Mouse (Mus musculus) hindbrain, embryonic 12.5 days (tissue): Measurements from ENCODE around the gene Ubc. TPM values are rescaled to one million over a fixed set of nuclear protein-coding genes. Genes with fewer than 3 reads are reported as not detected.
A peak's percentile ranks its signal among the peaks of the same experiment; 100 is the strongest.

Experiments
- ATAC-seq: fragments of 200-750 bp; cut with Nextera tagmentation; 2 replicates; pipeline ENCODE4 v1.8.0; 2017; ENCODE audit warnings: moderate TSS enrichment; ENCODE audit not compliant: low FRiP score
- H3K27ac ChIP-seq: fragments of 300-500 bp; sonication (generic); 2 replicates; pipeline ENCODE4 v1.5.1; 2016; ENCODE audit warnings: mild to moderate bottlenecking
- H3K27me3 ChIP-seq: fragments of 300-500 bp; sonication (generic); 2 replicates; pipeline ENCODE4 v1.6.1; 2016; ENCODE audit warnings: mild to moderate bottlenecking
- H3K36me3 ChIP-seq: fragments of 300-500 bp; sonication (generic); 2 replicates; pipeline ENCODE4 v1.6.1; 2016; ENCODE audit warnings: mild to moderate bottlenecking
- H3K4me1 ChIP-seq: fragments of 300-500 bp; sonication (generic); 2 replicates; pipeline ENCODE4 v1.6.1; 2016
- H3K4me2 ChIP-seq: fragments of 300-500 bp; sonication (generic); replicated peaks from 2 replicates; pipeline ENCODE4 v1.6.1; 2016; ENCODE audit warnings: mild to moderate bottlenecking
- H3K4me3 ChIP-seq: fragments of 300-500 bp; sonication (generic); 2 replicates; pipeline ENCODE4 v1.5.1; 2016; ENCODE audit warnings: mild to moderate bottlenecking
- H3K9ac ChIP-seq: fragments of 300-500 bp; sonication (generic); 2 replicates; pipeline ENCODE4 v1.6.1; 2016; ENCODE audit warnings: mild to moderate bottlenecking, moderate library complexity
- H3K9me3 ChIP-seq: fragments of 300-500 bp; sonication (generic); replicated peaks from 2 replicates; pipeline ENCODE4 v1.6.1; 2016; ENCODE audit warnings: mild to moderate bottlenecking
- WGBS: fragments of 180-500 bp; shearing (Covaris S2); methylation state at CpG from one replicate; pipeline ENCODE4 v1.1.7; 2016; 5-methylcytosine and 5-hydroxymethylcytosine counted together
- polyA plus RNA-seq: library from polyadenylated mRNA; unstranded; fragments of >200 nt; fragmentation: Nextera tagmentation; extraction: Ambion mirVana; gene quantifications from 2 replicates; pipeline ENCODE4 v1.2.1, GENCODE M21; 2016

Ubc gene
- polyA plus RNA-seq, 1 experiment from 2014 or later = 1,117 TPM

- no peak; the same call in 1 of the 2 replicates for ATAC-seq
- H3K27me3 ChIP-seq = no peaks in the 10 kb centered on the region
- peaks cover 6% of the 10 kb centered on the region; the same call in 1 of the 2 replicates for H3K4me1 ChIP-seq
- peak overlapping the region; percentile 32 for H3K4me2 ChIP-seq
- no peak overlapping the region for H3K9ac ChIP-seq
- WGBS = 8% methylated on average over 20 of the region's 20 CpGs
- H3K27ac ChIP-seq = no peak overlapping the region
- peaks cover 14% of the 10 kb centered on the region for H3K36me3 ChIP-seq
- peak overlapping the region; percentile 13; the same call in 1 of the 2 replicates for H3K4me3 ChIP-seq
- H3K9me3 ChIP-seq = no peaks in the 10 kb centered on the region
Measured at GRCm38 (mm10) chr5:125409348-125410090, 19.5 kb upstream of the Ubc start.

- peak; percentile 26 for ATAC-seq
- H3K4me1 ChIP-seq = peaks cover 7% of the 10 kb centered on the region
- no peaks in the 10 kb centered on the region for H3K9me3 ChIP-seq
- H3K27me3 ChIP-seq = no peaks in the 10 kb centered on the region
- no peak overlapping the region; the same call in 1 of the 2 replicates for H3K4me2 ChIP-seq
- H3K4me3 ChIP-seq = peak overlapping the region; percentile 13; the same call in 1 of the 2 replicates
- 1% methylated on average over 13 of the region's 13 CpGs for WGBS
- peaks cover 9% of the 10 kb centered on the region for H3K36me3 ChIP-seq
- no peak overlapping the region for H3K27ac ChIP-seq
- H3K9ac ChIP-seq = no peak overlapping the region
Measured at GRCm38 (mm10) chr5:125408842-125409241, 18.8 kb upstream of the Ubc start.

- Histone ChIP-seq H3K36me3 (0 out of 2 replicates have a peak, but pooled peaks cover under 1% of the 10 kb centered on the region), H3K9ac (no peak overlapping the region), H3K27ac (no peak overlapping the region), H3K4me1 (peaks cover 12% of the 10 kb centered on the region), H3K9me3 (no peaks in the 10 kb centered on the region), H3K4me3 (no peak overlapping the region), H3K27me3 (0 out of 2 replicates have a peak, but pooled peaks cover 2% of the 10 kb centered on the region), H3K4me2 (no peak overlapping the region)
- WGBS = 71% methylated on average over 14 of the region's 14 CpGs
- no peak for ATAC-seq
Measured at GRCm38 (mm10) chr5:125407910-125408575, 18.0 kb upstream of the Ubc start.

- ATAC-seq = no peak
- H3K36me3 ChIP-seq = no peaks in the 10 kb centered on the region
- H3K4me1 ChIP-seq = peaks cover 12% of the 10 kb centered on the region
- WGBS = 58% methylated on average over 13 of the region's 13 CpGs
- no peaks in the 10 kb centered on the region for H3K9me3 ChIP-seq
- peak overlapping the region; percentile 56 for H3K4me2 ChIP-seq
- H3K4me3 ChIP-seq = peak overlapping the region; percentile 56
- H3K27ac ChIP-seq = peak overlapping the region; percentile 83
- peaks cover 8% of the 10 kb centered on the region; the same call in 1 of the 2 replicates for H3K27me3 ChIP-seq
- H3K9ac ChIP-seq = peak overlapping the region; percentile 59
Measured at GRCm38 (mm10) chr5:125407020-125407830, 17.2 kb upstream of the Ubc start.

GRCm38 (mm10) chr5:125406322-125407016 lies 16.5 kb upstream of the Ubc start:
- peak; percentile 30 for ATAC-seq
- Histone ChIP-seq H3K9ac (peak overlapping the region; percentile 59), H3K4me3 (peak overlapping the region; percentile 56), H3K36me3 (no peaks in the 10 kb centered on the region), H3K9me3 (no peaks in the 10 kb centered on the region), H3K27me3 (peaks cover 8% of the 10 kb centered on the region; the same call in 1 of the 2 replicates), H3K27ac (peak overlapping the region; percentile 83), H3K4me2 (peak overlapping the region; percentile 56), H3K4me1 (peaks cover 12% of the 10 kb centered on the region)
- WGBS = 3% methylated on average over 20 of the region's 20 CpGs

- peak overlapping the region; percentile 56 for H3K4me3 ChIP-seq
- peak overlapping the region; percentile 92 for H3K27ac ChIP-seq
- H3K27me3 ChIP-seq = peaks cover 8% of the 10 kb centered on the region; the same call in 1 of the 2 replicates
- H3K4me1 ChIP-seq = peaks cover 12% of the 10 kb centered on the region
- H3K4me2 ChIP-seq = peak overlapping the region; percentile 69
- no peaks in the 10 kb centered on the region for H3K9me3 ChIP-seq
- under 1% methylated on average over 31 of the region's 31 CpGs for WGBS
- H3K36me3 ChIP-seq = no peaks in the 10 kb centered on the region
- H3K9ac ChIP-seq = peak overlapping the region; percentile 60
- ATAC-seq = peak; percentile 57
Measured at GRCm38 (mm10) chr5:125405546-125406248, 15.7 kb upstream of the Ubc start.

GRCm38 (mm10) chr5:125404903-125405545 lies 15.0 kb upstream of the Ubc start:
- Histone ChIP-seq H3K4me2 (peak overlapping the region; percentile 69), H3K27ac (peak overlapping the region; percentile 92), H3K36me3 (no peaks in the 10 kb centered on the region), H3K9ac (peak overlapping the region; percentile 60), H3K4me1 (peaks cover 12% of the 10 kb centered on the region), H3K4me3 (peak overlapping the region; percentile 56), H3K27me3 (peaks cover 8% of the 10 kb centered on the region; the same call in 1 of the 2 replicates), H3K9me3 (no peaks in the 10 kb centered on the region)
- WGBS = 1% methylated on average over 28 of the region's 28 CpGs
- peak; percentile 18; the same call in 1 of the 2 replicates for ATAC-seq

- peak overlapping the region; percentile 92 for H3K27ac ChIP-seq
- 2% methylated on average over 7 of the region's 7 CpGs for WGBS
- ATAC-seq = no peak
- H3K27me3 ChIP-seq = peaks cover 8% of the 10 kb centered on the region; the same call in 1 of the 2 replicates
- H3K4me3 ChIP-seq = peak overlapping the region; percentile 56
- peak overlapping the region; percentile 60 for H3K9ac ChIP-seq
- peaks cover 12% of the 10 kb centered on the region for H3K4me1 ChIP-seq
- H3K36me3 ChIP-seq = no peaks in the 10 kb centered on the region
- H3K9me3 ChIP-seq = no peaks in the 10 kb centered on the region
- H3K4me2 ChIP-seq = peak overlapping the region; percentile 69
Measured at GRCm38 (mm10) chr5:125404536-125404902, 14.5 kb upstream of the Ubc start.

GRCm38 (mm10) chr5:125403481-125404465 lies 13.8 kb upstream of the Ubc start:
- Histone ChIP-seq H3K9ac (peak overlapping the region; percentile 18; the same call in 1 of the 2 replicates), H3K36me3 (no peaks in the 10 kb centered on the region), H3K4me3 (peak overlapping the region; percentile 37), H3K27ac (no peak overlapping the region), H3K27me3 (peaks cover 8% of the 10 kb centered on the region; the same call in 1 of the 2 replicates), H3K9me3 (no peaks in the 10 kb centered on the region), H3K4me1 (peaks cover 12% of the 10 kb centered on the region), H3K4me2 (peak overlapping the region; percentile 56)
- 11% methylated on average over 31 of the region's 31 CpGs for WGBS
- peak; percentile 14; the same call in 1 of the 2 replicates for ATAC-seq

GRCm38 (mm10) chr5:125402991-125403390 lies 13.0 kb upstream of the Ubc start:
- 47% methylated on average over 6 of the region's 6 CpGs for WGBS
- H3K9ac ChIP-seq = no peak overlapping the region
- ATAC-seq = no peak
- H3K36me3 ChIP-seq = no peaks in the 10 kb centered on the region
- no peak overlapping the region for H3K4me3 ChIP-seq
- no peaks in the 10 kb centered on the region for H3K9me3 ChIP-seq
- peak overlapping the region; percentile 56; the same call in 1 of the 2 replicates for H3K4me2 ChIP-seq
- H3K27me3 ChIP-seq = peaks cover 8% of the 10 kb centered on the region; the same call in 1 of the 2 replicates
- peaks cover 12% of the 10 kb centered on the region for H3K4me1 ChIP-seq
- no peak overlapping the region for H3K27ac ChIP-seq
